Mouse (Mus musculus) heart, embryonic 11.5 days (tissue): ENCODE results near the gene Pcca. TPM values are rescaled to one million over a fixed set of nuclear protein-coding genes. Genes with fewer than 3 reads are reported as not detected.

Experiments used
- ATAC-seq: fragments of 200-750 bp; cut with Nextera tagmentation; replicated peaks from 2 replicates; pipeline ENCODE4 v1.8.0; 2017; ENCODE audit warnings: moderate library complexity; ENCODE audit not compliant: insufficient number of reproducible peaks, low FRiP score, low TSS enrichment
- H3K27ac ChIP-seq: fragments of 300-500 bp; sonication (generic); 2 replicates; pipeline ENCODE4 v1.5.1; 2014; ENCODE audit warnings: mild to moderate bottlenecking, low read depth, low read length
- H3K27me3 ChIP-seq: fragments of 300-500 bp; sonication (generic); 2 replicates; pipeline ENCODE4 v1.6.1; 2014; ENCODE audit warnings: mild to moderate bottlenecking, low read length, mixed read lengths; ENCODE audit not compliant: control insufficient read depth, insufficient read depth
- H3K36me3 ChIP-seq: fragments of 300-500 bp; sonication (generic); 2 replicates; pipeline ENCODE4 v1.6.1; 2014; ENCODE audit warnings: mild to moderate bottlenecking, low read length, moderate library complexity, mixed read lengths; ENCODE audit not compliant: control insufficient read depth, insufficient read depth
- H3K4me1 ChIP-seq: fragments of 300-500 bp; sonication (generic); 2 replicates; pipeline ENCODE4 v1.6.1; 2014; ENCODE audit warnings: low read length; ENCODE audit not compliant: control insufficient read depth, insufficient read depth
- H3K4me2 ChIP-seq: fragments of 300-500 bp; sonication (generic); 2 replicates; pipeline ENCODE4 v1.6.1; 2014; ENCODE audit warnings: mild to moderate bottlenecking, moderate library complexity
- H3K4me3 ChIP-seq: fragments of 300-500 bp; sonication (generic); 2 replicates; pipeline ENCODE4 v1.5.1; 2014; ENCODE audit warnings: low read depth, low read length
- H3K9ac ChIP-seq: fragments of 300-500 bp; sonication (generic); 2 replicates; pipeline ENCODE4 v1.6.1; 2014; ENCODE audit warnings: mild to moderate bottlenecking, low read depth, low read length, moderate library complexity
- H3K9me3 ChIP-seq: fragments of 300-500 bp; sonication (generic); replicated peaks from 2 replicates; pipeline ENCODE4 v1.6.1; 2016; ENCODE audit warnings: low read length; ENCODE audit not compliant: control insufficient read depth
- WGBS: fragments of 180-500 bp; shearing (Covaris S2); extraction: QIAGEN DNeasy Blood & Tissue Kit; methylation state at CpG from one replicate; pipeline ENCODE4 v1.1.7; 2014; ENCODE audit not compliant: insufficient replicate concordance; 5-methylcytosine and 5-hydroxymethylcytosine counted together
- polyA plus RNA-seq: library from polyadenylated mRNA; unstranded; fragments of >200 nt; fragmentation: Nextera tagmentation; extraction: Ambion mirVana; gene quantifications from 2 replicates; pipeline ENCODE4 v1.2.1, GENCODE M21; 2014

Pcca gene
- polyA plus RNA-seq, 1 experiment from 2014 or later = 24.9 TPM

GRCm38 (mm10) chr14:122607456-122607855, 73.3 kb downstream of the Pcca start:
- no peak for ATAC-seq
- H3K27me3 ChIP-seq = no peaks in the 10 kb centered on the region
- H3K36me3 ChIP-seq = no peaks in the 10 kb centered on the region
- WGBS = 78% methylated on average over 4 of the region's 4 CpGs
- no peak overlapping the region for H3K9ac ChIP-seq
- H3K4me1 ChIP-seq = no peaks in the 10 kb centered on the region
- no peak overlapping the region for H3K4me2 ChIP-seq
- no peak overlapping the region for H3K4me3 ChIP-seq
- H3K9me3 ChIP-seq = no peaks in the 10 kb centered on the region
- no peak overlapping the region for H3K27ac ChIP-seq

- no peak overlapping the region for H3K27ac ChIP-seq
- no peaks in the 10 kb centered on the region for H3K36me3 ChIP-seq
- no peaks in the 10 kb centered on the region for H3K9me3 ChIP-seq
- WGBS = 60% methylated on average over 2 of the region's 2 CpGs
- ATAC-seq = no peak
- H3K27me3 ChIP-seq = no peaks in the 10 kb centered on the region
- no peak overlapping the region for H3K4me2 ChIP-seq
- H3K9ac ChIP-seq = no peak overlapping the region
- H3K4me1 ChIP-seq = no peaks in the 10 kb centered on the region
- no peak overlapping the region for H3K4me3 ChIP-seq
These were observed 74.2 kb downstream of the Pcca start for GRCm38 (mm10) chr14:122608323-122608722.

- Histone ChIP-seq H3K4me1 (no peaks in the 10 kb centered on the region), H3K36me3 (no peaks in the 10 kb centered on the region), H3K27me3 (no peaks in the 10 kb centered on the region), H3K27ac (no peak overlapping the region), H3K4me2 (no peak overlapping the region), H3K9ac (no peak overlapping the region), H3K9me3 (no peaks in the 10 kb centered on the region), H3K4me3 (no peak overlapping the region)
- 67% methylated on average over 4 of the region's 4 CpGs for WGBS
- no peak for ATAC-seq
These were observed 76.9 kb downstream of the Pcca start for GRCm38 (mm10) chr14:122611035-122611434.

GRCm38 (mm10) chr14:122612317-122612716, 78.2 kb downstream of the Pcca start:
- Histone ChIP-seq H3K4me2 (no peak overlapping the region), H3K27ac (no peak overlapping the region), H3K9me3 (no peaks in the 10 kb centered on the region), H3K27me3 (no peaks in the 10 kb centered on the region), H3K4me1 (no peaks in the 10 kb centered on the region), H3K36me3 (no peaks in the 10 kb centered on the region), H3K4me3 (no peak overlapping the region), H3K9ac (no peak overlapping the region)
- ATAC-seq = no peak
- WGBS = 82% methylated on average over 3 of the region's 3 CpGs

GRCm38 (mm10) chr14:122617656-122618055, 83.5 kb downstream of the Pcca start:
- H3K36me3 ChIP-seq = no peaks in the 10 kb centered on the region
- ATAC-seq = no peak
- H3K9me3 ChIP-seq = no peaks in the 10 kb centered on the region
- no peak overlapping the region for H3K4me2 ChIP-seq
- no peak overlapping the region for H3K27ac ChIP-seq
- H3K4me3 ChIP-seq = no peak overlapping the region
- H3K4me1 ChIP-seq = no peaks in the 10 kb centered on the region
- H3K9ac ChIP-seq = no peak overlapping the region
- 86% methylated on average over 2 of the region's 2 CpGs for WGBS
- no peaks in the 10 kb centered on the region for H3K27me3 ChIP-seq

GRCm38 (mm10) chr14:122633416-122633815, 99.3 kb downstream of the Pcca start:
- no peaks in the 10 kb centered on the region for H3K9me3 ChIP-seq
- H3K4me3 ChIP-seq = no peak overlapping the region
- H3K27ac ChIP-seq = no peak overlapping the region
- H3K4me1 ChIP-seq = no peaks in the 10 kb centered on the region
- H3K4me2 ChIP-seq = no peak overlapping the region
- H3K9ac ChIP-seq = no peak overlapping the region
- no peaks in the 10 kb centered on the region for H3K27me3 ChIP-seq
- WGBS = 84% methylated on average over 2 of the region's 2 CpGs
- no peak for ATAC-seq
- no peaks in the 10 kb centered on the region for H3K36me3 ChIP-seq

- H3K9me3 ChIP-seq = no peaks in the 10 kb centered on the region
- no peak overlapping the region for H3K27ac ChIP-seq
- no peak overlapping the region for H3K4me2 ChIP-seq
- H3K36me3 ChIP-seq = no peaks in the 10 kb centered on the region
- no peak overlapping the region for H3K4me3 ChIP-seq
- 54% methylated on average over 6 of the region's 6 CpGs for WGBS
- ATAC-seq = no peak
- no peak overlapping the region for H3K9ac ChIP-seq
- H3K4me1 ChIP-seq = no peaks in the 10 kb centered on the region
- no peaks in the 10 kb centered on the region for H3K27me3 ChIP-seq
These were observed 102.5 kb downstream of the Pcca start for GRCm38 (mm10) chr14:122636601-122637000.

- 78% methylated on average over 5 of the region's 5 CpGs for WGBS
- Histone ChIP-seq H3K9ac (no peak overlapping the region), H3K27ac (no peak overlapping the region), H3K4me1 (no peaks in the 10 kb centered on the region), H3K27me3 (no peaks in the 10 kb centered on the region), H3K4me2 (no peak overlapping the region), H3K4me3 (no peak overlapping the region), H3K36me3 (no peaks in the 10 kb centered on the region), H3K9me3 (no peaks in the 10 kb centered on the region)
- no peak for ATAC-seq
These were observed 103.9 kb downstream of the Pcca start for GRCm38 (mm10) chr14:122637798-122638555.

- Histone ChIP-seq H3K9ac (no peak overlapping the region), H3K27me3 (no peaks in the 10 kb centered on the region), H3K9me3 (no peaks in the 10 kb centered on the region), H3K4me1 (no peaks in the 10 kb centered on the region), H3K27ac (no peak overlapping the region), H3K36me3 (no peaks in the 10 kb centered on the region), H3K4me3 (no peak overlapping the region), H3K4me2 (no peak overlapping the region)
- no peak for ATAC-seq
- 91% methylated on average over 2 of the region's 2 CpGs for WGBS
These were observed 105.1 kb downstream of the Pcca start for GRCm38 (mm10) chr14:122639168-122639720.
